Mouse (Mus musculus) brain, embryonic 18.5 days (tissue): ENCODE results near the gene Gdpgp1.

ENCODE experiments used
- DNase-seq: peaks from one replicate; pipeline ENCODE4 v3.0.0-alpha.2; 2012; ENCODE audit warnings: low read depth, low spot score

Gene Gdpgp1

GRCm38 (mm10) chr7:80280032-80280431, 47.4 kb downstream of the Gdpgp1 start:
- DNase-seq = no peak

- DNase-seq = no peak
These were observed 48.3 kb downstream of the Gdpgp1 start for GRCm38 (mm10) chr7:80280998-80281397.

- no peak for DNase-seq
These were observed 49.0 kb downstream of the Gdpgp1 start for GRCm38 (mm10) chr7:80281646-80282045.

GRCm38 (mm10) chr7:80283226-80283918, 50.7 kb downstream of the Gdpgp1 start:
- no peak for DNase-seq

- DNase-seq = no peak
These were observed 51.7 kb downstream of the Gdpgp1 start for GRCm38 (mm10) chr7:80284391-80284790.

GRCm38 (mm10) chr7:80285725-80286124, 53.1 kb downstream of the Gdpgp1 start:
- DNase-seq = no peak

- DNase-seq = no peak
These were observed 55.1 kb downstream of the Gdpgp1 start for GRCm38 (mm10) chr7:80287736-80288135.
